Mouse (Mus musculus) intestine, embryonic 14.5 days (tissue): Measurements from ENCODE around the gene D17Wsu92e. TPM values are rescaled to one million over a fixed set of nuclear protein-coding genes. Genes with fewer than 3 reads are reported as not detected.

Source experiments
- ATAC-seq: fragments of 200-750 bp; cut with Nextera tagmentation; replicated peaks from 2 replicates; pipeline ENCODE4 v1.8.0; 2017; ENCODE audit warnings: low read depth, moderate number of reproducible peaks, moderate TSS enrichment, moderate library complexity; ENCODE audit not compliant: low FRiP score, low TSS enrichment
- DNase-seq: peaks from one replicate; pipeline ENCODE4 v3.0.0-alpha.2; 2018; ENCODE audit warnings: low spot score
- H3K27ac ChIP-seq: fragments of 300-500 bp; sonication (generic); 2 replicates; pipeline ENCODE4 v1.5.1; 2014; ENCODE audit warnings: low read depth, mild to moderate bottlenecking, control low read depth
- H3K27me3 ChIP-seq: fragments of 300-500 bp; sonication (generic); replicated peaks from 2 replicates; pipeline ENCODE4 v1.6.1; 2014; ENCODE audit warnings: low read length, control low read depth; ENCODE audit not compliant: control insufficient read depth, insufficient read depth
- H3K36me3 ChIP-seq: fragments of 300-500 bp; sonication (generic); 2 replicates; pipeline ENCODE4 v1.6.1; 2014; ENCODE audit warnings: low read length, control low read depth; ENCODE audit not compliant: control insufficient read depth, insufficient read depth
- H3K4me1 ChIP-seq: fragments of 300-500 bp; sonication (generic); replicated peaks from 2 replicates; pipeline ENCODE4 v1.6.1; 2014; ENCODE audit warnings: low read length, control low read depth, mixed read lengths; ENCODE audit not compliant: control insufficient read depth, insufficient read depth
- H3K4me2 ChIP-seq: fragments of 300-500 bp; sonication (generic); 2 replicates; pipeline ENCODE4 v1.6.1; 2014; ENCODE audit warnings: low read length
- H3K4me3 ChIP-seq: fragments of 300-500 bp; sonication (generic); 2 replicates; pipeline ENCODE4 v1.5.1; 2014; ENCODE audit warnings: low read depth, low read length, control low read depth, mixed read lengths
- H3K9ac ChIP-seq: fragments of 300-500 bp; sonication (generic); 2 replicates; pipeline ENCODE4 v1.6.1; 2014; ENCODE audit warnings: mild to moderate bottlenecking, low read length
- H3K9me3 ChIP-seq: fragments of 300-500 bp; sonication (generic); 2 replicates; pipeline ENCODE4 v1.6.1; 2016; ENCODE audit warnings: low read length, control low read depth; ENCODE audit not compliant: control insufficient read depth
- WGBS: fragments of 180-500 bp; shearing (Covaris S2); extraction: QIAGEN DNeasy Blood & Tissue Kit; methylation state at CpG from one replicate; pipeline ENCODE4 v1.1.7; 2014; 5-methylcytosine and 5-hydroxymethylcytosine counted together
- polyA plus RNA-seq: library from polyadenylated mRNA; unstranded; fragments of >200 nt; fragmentation: Nextera tagmentation; extraction: Ambion mirVana; gene quantifications from 2 replicates; pipeline ENCODE4 v1.2.1, GENCODE M21; 2014

D17Wsu92e gene
- polyA plus RNA-seq, 1 experiment from 2014 or later = 23.4 TPM

DNA sequence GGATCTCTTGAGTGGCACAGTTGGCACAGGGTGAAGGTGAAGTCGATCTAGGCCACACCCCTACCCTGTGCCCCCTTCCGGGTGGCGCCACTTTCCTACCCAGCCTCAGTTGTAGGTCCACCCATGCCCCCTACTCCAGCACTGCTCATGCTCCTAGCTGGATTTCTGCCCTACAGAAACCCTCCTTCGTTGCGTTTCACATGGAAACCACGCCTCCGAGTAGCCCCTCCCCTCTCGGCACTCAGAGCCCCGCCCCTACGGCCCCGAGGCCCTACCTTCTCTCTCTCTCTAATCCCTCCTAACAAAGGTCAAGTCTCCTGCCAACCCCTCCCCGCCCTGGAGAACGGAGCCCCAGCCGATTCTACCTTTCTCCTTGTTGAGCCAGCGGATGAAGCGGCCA, 103.6 kb downstream of the D17Wsu92e start:
- Histone ChIP-seq H3K4me1 (peaks cover 7% of the 10 kb centered on the region; the same call in 1 of the 2 replicates), H3K27ac (no peak overlapping the region), H3K4me3 (peak overlapping the region; percentile 19), H3K9me3 (no peaks in the 10 kb centered on the region), H3K27me3 (no peaks in the 10 kb centered on the region), H3K4me2 (peak overlapping the region; percentile 47), H3K9ac (no peak overlapping the region), H3K36me3 (no peaks in the 10 kb centered on the region)
- ATAC-seq (peak; percentile 53; the same call in 1 of the 2 replicates), DNase-seq (peak; percentile 83)
- 5% methylated on average over 16 of the region's 16 CpGs for WGBS

DNA sequence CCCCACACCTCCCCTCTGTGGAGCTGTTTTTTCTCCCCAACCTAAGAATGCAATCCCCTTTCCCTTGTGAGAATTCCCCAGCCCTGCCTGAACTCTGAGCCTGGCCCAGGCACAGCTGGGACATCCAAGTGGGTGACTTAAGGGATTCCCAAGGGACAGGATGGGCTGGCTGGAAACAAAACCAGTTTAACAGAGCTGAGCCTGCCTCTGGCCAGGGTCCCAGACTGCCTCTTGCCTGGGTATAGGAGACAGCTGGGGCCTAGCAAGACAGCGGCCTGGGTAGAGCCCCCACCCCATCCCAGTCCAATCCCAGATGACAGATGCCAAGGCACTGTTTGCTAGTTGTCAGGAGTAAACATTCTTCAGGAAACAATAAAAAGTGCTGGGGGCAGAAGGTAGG, 107.6 kb downstream of the D17Wsu92e start:
- Histone ChIP-seq H3K36me3 (no peaks in the 10 kb centered on the region), H3K4me2 (no peak overlapping the region), H3K9ac (no peak overlapping the region), H3K4me1 (peaks cover 14% of the 10 kb centered on the region; the same call in 1 of the 2 replicates), H3K27ac (no peak overlapping the region), H3K9me3 (no peaks in the 10 kb centered on the region), H3K4me3 (no peak overlapping the region), H3K27me3 (no peaks in the 10 kb centered on the region)
- no peak for DNase-seq
- ATAC-seq = no peak
- 71% methylated on average over 1 of the region's 1 CpGs for WGBS

- DNase-seq = no peak
- 75% methylated on average over 5 of the region's 5 CpGs for WGBS
- no peak for ATAC-seq
These were observed 110.8 kb downstream of the D17Wsu92e start for GRCm38 (mm10) chr17:27709650-27710049.

GRCm38 (mm10) chr17:27707954-27708661, 112.3 kb downstream of the D17Wsu92e start:
- Histone ChIP-seq H3K4me3 (peak overlapping the region; percentile 24), H3K4me1 (peaks cover 7% of the 10 kb centered on the region; the same call in 1 of the 2 replicates), H3K9ac (0 out of 2 replicates have a peak overlapping the region, but pooled peaks have one; percentile 20), H3K27me3 (no peaks in the 10 kb centered on the region), H3K4me2 (peak overlapping the region; percentile 57), H3K36me3 (no peaks in the 10 kb centered on the region), H3K9me3 (no peaks in the 10 kb centered on the region), H3K27ac (no peak overlapping the region)
- WGBS = 2% methylated on average over 25 of the region's 25 CpGs
- ATAC-seq (peak; percentile 88), DNase-seq (peak; percentile 95)

More at GRCm38 (mm10) chr17:27709650-27710049, 110.8 kb downstream of the D17Wsu92e start:
- Histone ChIP-seq H3K27me3 (no peaks in the 10 kb centered on the region), H3K4me3 (no peak overlapping the region), H3K27ac (no peak overlapping the region), H3K36me3 (no peaks in the 10 kb centered on the region), H3K4me1 (peaks cover 7% of the 10 kb centered on the region; the same call in 1 of the 2 replicates), H3K9ac (no peak overlapping the region), H3K4me2 (no peak overlapping the region), H3K9me3 (no peaks in the 10 kb centered on the region)

DNA sequence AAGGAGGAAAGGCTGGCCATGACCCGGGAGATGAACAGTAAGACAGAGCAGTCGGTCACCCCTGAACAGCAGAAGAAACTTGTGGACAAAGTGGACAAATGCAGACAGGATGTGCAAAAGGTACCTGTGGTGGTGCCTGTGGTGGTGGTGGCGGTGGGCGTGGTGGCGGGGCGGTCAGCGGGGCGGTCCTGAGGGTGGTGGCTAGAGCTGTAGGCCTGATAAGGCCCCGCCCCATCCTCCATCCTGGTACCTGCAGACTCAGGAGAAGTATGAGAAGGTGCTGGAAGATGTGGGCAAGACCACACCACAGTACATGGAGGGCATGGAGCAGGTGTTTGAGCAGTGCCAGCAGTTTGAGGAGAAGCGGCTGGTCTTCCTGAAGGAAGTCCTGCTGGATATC, 114.8 kb downstream of the D17Wsu92e start:
- WGBS = 35% methylated on average over 10 of the region's 10 CpGs
- Histone ChIP-seq H3K27me3 (no peaks in the 10 kb centered on the region), H3K4me3 (no peak overlapping the region), H3K4me2 (no peak overlapping the region), H3K9ac (no peak overlapping the region), H3K4me1 (peaks cover 10% of the 10 kb centered on the region), H3K27ac (no peak overlapping the region), H3K9me3 (no peaks in the 10 kb centered on the region), H3K36me3 (no peaks in the 10 kb centered on the region)
- ATAC-seq = no peak
- DNase-seq = no peak

GRCm38 (mm10) chr17:27703961-27704621, 116.4 kb downstream of the D17Wsu92e start:
- peaks cover 10% of the 10 kb centered on the region for H3K4me1 ChIP-seq
- ATAC-seq (no peak), DNase-seq (peak; percentile 70)
- 69% methylated on average over 5 of the region's 5 CpGs for WGBS
- H3K4me3 ChIP-seq = no peak overlapping the region
- H3K27me3 ChIP-seq = no peaks in the 10 kb centered on the region
- no peak overlapping the region for H3K27ac ChIP-seq
- no peak overlapping the region for H3K4me2 ChIP-seq
- H3K36me3 ChIP-seq = no peaks in the 10 kb centered on the region
- H3K9ac ChIP-seq = no peak overlapping the region
- no peaks in the 10 kb centered on the region for H3K9me3 ChIP-seq

GRCm38 (mm10) chr17:27702518-27702917, 117.9 kb downstream of the D17Wsu92e start:
- ATAC-seq (peak; percentile 47; the same call in 1 of the 2 replicates), DNase-seq (peak; percentile 85)
- Histone ChIP-seq H3K4me1 (peaks cover 3% of the 10 kb centered on the region; the same call in 1 of the 2 replicates), H3K36me3 (no peaks in the 10 kb centered on the region), H3K27me3 (no peaks in the 10 kb centered on the region), H3K4me3 (peak overlapping the region; percentile 17), H3K9me3 (no peaks in the 10 kb centered on the region), H3K27ac (no peak overlapping the region), H3K4me2 (peak overlapping the region; percentile 59), H3K9ac (no peak overlapping the region)
- under 1% methylated on average over 33 of the region's 34 CpGs for WGBS

GRCm38 (mm10) chr17:27701856-27702255, 118.6 kb downstream of the D17Wsu92e start:
- Histone ChIP-seq H3K9me3 (no peaks in the 10 kb centered on the region), H3K27ac (no peak overlapping the region), H3K36me3 (no peaks in the 10 kb centered on the region), H3K9ac (no peak overlapping the region), H3K4me1 (peaks cover 3% of the 10 kb centered on the region; the same call in 1 of the 2 replicates), H3K4me2 (no peak overlapping the region), H3K27me3 (no peaks in the 10 kb centered on the region), H3K4me3 (no peak overlapping the region)
- DNase-seq = no peak
- WGBS = 73% methylated on average over 6 of the region's 6 CpGs
- ATAC-seq = no peak
